Mouse (Mus musculus): ENCODE measurements around the gene Rasal3.

GRCm38 (mm10) chr17:32356766-32357760 lies 46.3 kb downstream of the Rasal3 start:
- TF ChIP-seq CTCF (IDR thresholded peaks at IDR 0.05; ENCODE audit: low read depth) (no peak), EP300 (IDR thresholded peaks at IDR 0.05; ENCODE audit: low read depth) (no peak)

Data from liver, embryonic 14.5 days (tissue).